Mouse (Mus musculus) urinary bladder, postnatal 36 days (tissue): ENCODE data around the gene Pbld2.

ENCODE experiments used
- DNase-seq, 2 experiments: peaks; one replicate each; pipeline ENCODE4 v3.0.0; 2022; ENCODE audit warnings: low spot score in 2 of 2, mixed read lengths in 1 of 2

Pbld2 gene

DNA sequence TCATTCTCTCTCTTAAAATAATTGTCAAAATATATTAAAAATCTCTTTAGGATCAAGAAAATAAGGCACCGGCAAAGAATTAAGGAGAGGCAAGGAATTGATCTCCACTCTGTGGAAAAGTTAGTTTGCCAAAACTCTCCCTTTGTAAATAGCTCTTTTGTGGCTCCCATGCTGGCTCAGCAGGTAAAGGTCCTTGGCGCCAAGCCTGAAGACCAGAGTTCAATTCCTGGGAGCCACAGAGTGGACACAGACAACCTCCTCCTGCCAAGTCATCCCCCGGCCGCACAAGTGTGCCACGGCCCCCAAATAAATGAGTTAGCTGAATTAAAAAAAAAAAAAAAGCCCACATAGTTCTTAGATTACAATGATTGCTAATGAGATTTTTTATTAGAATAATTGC lies 38.6 kb downstream of the Pbld2 start:
- DNase-seq: no peak

DNA sequence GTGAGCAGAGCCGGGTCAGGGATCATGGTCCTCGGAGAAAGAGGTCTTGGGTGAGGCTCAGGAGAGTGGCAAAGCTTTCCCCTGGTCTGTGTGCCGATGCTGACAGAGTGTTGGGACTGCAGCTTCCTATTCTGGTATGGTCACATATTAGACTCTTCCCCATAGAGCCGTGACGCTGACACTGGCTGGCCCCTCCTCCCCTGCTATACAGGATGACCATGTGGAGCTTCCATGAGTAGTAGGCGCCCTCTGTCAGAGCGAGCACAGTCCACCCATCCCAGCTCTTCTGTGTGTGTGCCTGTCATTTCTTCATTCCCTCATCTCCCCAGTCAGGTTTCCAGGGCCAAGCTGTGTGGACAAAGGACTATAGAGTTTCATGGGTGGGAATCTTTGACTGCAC lies 39.2 kb downstream of the Pbld2 start:
- no peak for DNase-seq

DNA sequence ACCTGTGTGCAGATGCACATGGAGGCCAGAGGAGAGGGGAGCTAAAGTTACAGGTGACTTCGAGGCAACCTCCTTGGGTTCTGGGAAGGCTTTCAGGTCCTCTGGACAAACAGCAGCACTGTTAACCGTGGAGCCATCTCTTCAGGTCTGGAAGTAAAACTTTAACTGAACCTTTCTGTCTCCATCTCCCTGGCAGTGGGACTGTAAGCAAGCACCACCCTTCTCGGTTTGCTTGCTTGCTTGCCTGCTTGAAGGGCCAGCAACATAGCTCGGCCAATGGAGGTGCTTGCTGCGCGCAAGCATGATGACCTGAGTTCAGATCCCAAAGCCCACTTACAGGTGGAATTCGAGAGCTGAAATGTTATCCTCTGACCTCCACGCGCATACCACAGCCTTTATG lies 40.4 kb downstream of the Pbld2 start:
- no peak for DNase-seq

DNA sequence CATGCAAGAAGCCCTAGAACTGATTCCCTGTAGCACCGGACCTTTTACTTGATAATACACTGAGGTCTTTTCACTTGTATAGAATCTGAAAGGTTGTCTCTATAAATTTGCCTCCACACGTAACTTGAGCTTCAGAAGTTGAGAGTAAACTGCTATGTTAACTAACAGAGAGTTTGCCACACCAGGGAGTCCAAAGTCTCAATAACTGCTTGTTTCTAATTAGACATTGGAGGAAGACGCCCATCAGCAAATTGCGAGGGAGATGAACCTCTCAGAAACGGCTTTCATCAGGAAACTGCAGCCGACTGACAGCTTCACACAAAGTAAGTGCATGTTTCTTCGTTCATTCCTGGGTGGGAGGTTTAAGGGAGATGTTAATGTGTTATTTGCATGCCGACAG lies 41.4 kb downstream of the Pbld2 start:
- no peak for DNase-seq

DNA sequence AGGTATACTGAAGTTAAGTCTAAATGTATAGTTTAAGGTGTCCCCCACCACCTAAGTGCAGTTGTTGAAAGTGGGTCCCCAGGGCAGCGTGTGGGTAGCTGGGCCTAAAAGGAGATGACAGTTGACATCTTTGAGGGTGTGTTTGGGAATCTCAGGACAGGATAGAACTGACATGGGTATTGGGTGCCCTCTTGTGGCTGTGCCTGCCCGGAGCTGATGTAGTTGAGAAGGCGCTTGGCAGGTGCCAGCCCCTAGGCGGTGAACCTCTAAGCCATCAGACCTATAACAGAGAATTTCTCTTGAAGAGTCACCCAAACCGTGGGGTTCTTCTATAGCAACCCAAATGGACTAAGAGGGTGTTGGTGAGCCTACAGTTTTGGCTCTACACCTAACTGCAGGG lies 41.9 kb downstream of the Pbld2 start:
- DNase-seq: peak; percentile 66 to 80

DNA sequence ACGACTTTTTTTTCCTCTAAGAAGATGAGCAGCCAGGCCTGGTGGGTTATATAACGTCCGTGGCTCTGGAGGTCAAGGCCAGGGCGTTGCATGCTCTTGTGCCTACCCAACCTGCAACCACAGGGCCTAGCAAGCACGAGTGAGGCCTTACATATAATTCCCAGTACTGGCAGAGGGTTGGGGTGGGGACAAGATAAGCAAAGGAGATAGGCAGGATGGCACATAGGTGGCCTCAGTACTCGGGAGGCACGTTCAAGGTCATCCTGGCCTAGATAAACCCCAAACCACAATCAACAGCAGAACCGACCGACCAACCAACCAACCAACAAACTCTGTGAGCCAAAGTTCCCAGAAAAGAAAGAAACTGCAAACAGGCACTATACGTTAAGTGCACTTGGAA lies 62.2 kb downstream of the Pbld2 start:
- DNase-seq: no peak

DNA sequence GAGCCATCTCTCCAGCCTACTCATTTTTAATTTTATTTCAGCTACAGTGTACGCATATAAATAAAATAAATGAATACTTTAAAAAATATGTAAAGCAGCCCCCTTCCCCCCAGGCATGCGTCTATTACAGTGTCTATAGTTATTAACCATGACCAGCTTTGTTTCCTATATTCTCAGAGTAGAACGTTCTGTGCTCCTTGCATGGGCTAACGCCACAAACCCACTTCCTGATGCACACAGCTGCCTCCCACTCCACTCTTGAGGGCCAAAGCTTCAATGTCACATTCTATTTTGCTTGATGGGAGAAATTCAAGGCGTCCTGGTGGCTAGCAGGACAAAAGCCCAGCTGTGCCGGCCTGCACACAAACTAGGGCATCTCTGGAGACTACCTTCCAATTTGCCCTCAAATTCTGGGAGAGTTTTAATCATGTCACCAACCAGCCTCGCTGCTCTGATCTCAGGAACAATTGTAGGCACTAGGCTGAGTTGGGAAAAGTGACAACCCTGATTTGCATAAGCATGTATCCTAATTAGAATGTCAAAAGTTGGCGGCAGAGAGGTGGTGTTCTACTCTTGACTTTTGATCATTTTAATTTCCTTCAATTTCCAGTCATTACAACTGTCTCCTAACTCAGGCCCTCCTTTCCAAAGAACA lies 65.1 kb downstream of the Pbld2 start:
- no peak for DNase-seq

DNA sequence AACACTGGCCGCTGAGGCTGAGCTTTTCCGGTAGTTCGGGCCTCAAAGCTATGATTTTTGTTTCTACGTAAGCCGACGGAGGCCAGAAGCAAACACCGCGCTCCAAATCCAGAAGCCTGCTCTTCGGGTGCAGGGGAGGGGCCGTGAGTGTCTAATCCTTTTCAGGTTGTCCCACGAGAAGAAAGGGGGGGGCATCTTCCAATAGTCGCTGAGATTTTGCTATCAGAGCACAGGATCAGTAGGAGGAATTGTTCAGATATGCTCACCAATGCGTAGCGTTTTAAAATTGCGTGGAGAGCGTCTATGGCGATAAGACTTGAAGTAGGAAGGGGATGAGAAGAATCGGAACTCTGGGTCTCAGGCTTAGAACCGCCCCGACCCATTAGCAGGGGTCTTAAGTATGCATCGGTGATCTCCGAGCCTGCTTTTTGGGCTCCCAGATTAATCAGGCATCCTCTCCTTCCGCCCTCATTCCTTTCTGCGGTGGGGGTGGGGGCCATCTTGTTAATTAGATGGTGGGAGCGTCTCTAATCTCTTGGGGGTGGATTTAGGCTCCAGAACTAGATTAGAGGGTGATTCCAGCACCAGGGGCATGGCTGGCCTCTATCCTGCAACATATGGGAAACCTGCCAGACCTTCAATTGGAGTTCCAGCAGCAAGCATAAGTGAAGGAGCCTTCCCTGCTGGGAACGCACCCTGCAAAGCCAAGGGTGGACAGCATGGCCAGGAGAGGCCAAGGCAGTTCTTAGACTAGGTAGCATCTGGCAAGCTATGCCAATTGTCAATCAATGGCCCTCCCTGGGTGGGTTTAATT lies 65.8 kb downstream of the Pbld2 start:
- no peak for DNase-seq

DNA sequence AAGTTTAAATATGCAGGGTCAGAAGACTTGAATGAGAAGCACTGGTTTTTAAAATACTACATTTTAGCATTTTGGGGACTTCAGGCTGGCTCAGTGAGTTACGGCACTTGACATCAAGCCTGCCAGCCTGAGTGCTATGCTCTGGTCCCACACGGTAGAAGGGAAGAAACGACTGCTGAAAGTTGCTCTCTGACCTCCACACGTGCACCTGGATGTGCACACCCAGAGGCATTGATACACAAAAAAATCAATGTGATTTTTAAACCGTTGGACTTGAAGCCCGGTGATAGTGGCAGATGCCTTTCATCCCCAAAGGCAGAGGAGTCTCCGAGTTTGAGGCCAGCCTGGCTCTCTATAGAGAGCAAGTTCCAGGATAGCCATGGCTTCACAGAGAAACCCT lies 67.8 kb downstream of the Pbld2 start:
- no peak for DNase-seq

DNA sequence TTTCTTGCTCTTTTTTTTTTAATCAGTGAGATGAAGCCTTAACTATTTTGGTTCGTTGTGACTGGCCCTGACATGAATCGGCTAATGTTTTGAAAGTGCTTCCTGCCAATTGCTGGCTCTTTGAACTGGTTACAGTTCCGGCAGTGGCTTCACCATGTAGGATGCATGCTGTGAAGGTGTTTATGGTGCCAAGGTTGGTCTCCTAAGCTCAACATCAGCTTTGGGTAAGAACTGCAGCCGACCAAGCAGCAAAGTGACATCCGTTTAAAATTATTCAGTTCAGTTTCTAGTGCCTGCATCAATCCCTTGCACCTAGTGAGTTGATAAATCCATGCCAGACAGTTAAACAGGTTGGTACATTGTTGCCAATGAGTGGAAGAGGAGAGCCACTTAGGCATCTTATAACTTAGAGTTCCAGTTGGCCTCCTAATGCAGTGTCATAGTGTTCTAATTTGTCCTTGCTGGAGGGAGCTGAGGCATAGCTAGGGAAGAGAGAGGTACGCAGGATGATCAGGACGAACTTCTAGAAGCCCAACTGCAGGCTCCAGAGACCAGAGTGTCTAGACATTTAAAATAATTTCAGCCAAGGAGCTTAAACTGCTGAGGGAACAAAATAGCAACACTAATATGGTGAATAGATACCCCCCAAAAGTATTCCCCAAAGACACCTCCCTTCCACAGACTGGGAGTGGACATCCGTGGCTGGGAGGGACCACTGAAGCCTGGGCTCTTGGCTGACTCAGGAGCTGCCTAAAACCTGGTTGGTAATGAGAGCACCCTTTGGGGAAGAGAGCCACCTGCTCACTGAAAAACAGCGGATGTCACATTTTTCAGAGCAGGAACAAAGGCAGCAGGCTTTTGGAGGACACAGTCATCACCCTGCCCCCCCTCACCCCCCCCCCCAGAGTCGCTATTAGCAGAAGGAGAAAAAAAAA lies 68.8 kb downstream of the Pbld2 start:
- DNase-seq: no peak

DNA sequence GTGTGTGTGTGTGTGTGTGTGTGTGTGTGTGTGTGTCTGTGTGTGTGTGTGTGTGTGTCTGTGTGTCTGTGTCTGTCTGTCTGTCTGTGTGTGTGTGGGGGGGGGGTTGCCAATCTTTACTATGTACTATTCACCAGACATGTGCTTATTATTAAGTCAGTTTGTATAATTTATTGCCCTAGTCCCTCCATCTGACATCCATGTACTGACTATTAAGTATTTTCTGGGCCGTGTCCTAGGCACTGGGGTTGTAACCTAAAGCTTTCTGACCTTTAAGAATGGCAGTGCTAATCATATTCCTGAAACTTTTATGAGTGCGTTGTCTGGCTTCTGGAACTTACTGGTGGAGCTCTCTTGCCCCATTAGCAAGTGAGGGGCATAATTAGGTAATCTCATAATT lies 72.6 kb downstream of the Pbld2 start:
- DNase-seq: no peak

DNA sequence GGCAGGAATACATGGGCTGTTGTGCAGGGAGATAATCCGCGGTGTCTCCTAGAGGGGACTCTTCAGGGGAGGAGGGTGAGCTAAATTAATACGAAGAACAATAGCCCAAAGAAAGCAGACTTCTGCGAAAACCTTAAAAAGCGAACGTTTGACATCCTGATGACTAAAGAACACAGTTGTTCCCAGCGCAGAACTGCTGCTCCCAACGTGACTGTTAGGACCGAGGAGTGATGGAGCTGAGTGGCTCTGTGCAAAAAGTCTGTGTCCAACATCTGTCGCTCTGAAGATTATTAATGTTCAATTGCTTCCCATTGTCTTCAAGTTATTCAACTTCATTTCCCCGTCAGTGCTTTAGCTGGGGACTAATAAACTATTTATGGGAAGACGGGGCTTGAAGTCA lies 74.1 kb downstream of the Pbld2 start:
- DNase-seq: no peak

DNA sequence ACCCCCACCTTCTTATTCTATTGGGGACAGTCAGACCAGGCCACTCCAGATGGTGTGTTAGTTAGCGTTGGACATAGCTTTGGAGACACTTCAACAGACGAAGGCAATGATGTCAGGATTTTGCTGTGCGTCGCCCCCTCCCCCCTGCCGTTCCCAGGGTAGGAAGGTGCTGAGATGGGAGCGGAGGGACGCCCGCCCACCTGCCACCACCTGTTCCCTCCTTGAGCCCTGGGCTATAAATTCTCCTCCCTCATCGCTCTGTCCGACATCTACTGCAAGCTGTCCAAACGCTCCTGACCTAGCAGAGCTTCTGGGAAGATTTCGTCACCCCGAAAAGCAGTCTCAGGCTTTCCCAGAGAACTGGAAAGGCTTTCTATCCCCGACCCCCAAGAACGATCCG lies 75.4 kb downstream of the Pbld2 start, which contains the start of gene Atoh7:
TSS of gene Atoh7 (plus strand) at position 131 of the 400 bp plus-strand sequence.
- DNase-seq: no peak

DNA sequence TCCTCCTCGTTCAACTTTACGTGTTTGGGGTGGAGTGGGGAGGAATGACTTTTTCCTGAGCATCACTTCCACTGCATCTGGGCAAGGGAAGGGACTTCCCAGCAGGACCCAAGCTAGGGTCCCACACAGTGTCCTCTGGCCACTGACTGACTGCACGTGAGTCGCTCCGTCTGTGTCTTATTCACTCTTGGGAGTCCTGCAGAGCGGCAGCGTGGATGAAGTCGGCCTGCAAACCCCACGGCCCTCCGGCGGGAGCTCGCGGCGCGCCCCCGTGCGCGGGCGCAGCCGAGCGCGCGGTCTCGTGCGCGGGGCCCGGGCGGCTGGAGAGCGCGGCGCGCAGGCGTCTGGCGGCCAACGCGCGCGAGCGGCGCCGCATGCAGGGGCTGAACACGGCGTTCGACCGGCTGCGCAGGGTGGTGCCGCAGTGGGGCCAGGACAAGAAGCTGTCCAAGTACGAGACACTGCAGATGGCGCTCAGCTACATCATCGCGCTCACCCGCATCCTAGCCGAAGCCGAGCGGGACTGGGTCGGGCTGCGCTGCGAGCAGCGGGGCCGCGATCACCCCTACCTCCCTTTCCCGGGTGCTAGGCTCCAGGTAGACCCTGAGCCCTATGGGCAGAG lies 75.9 kb downstream of the Pbld2 start:
- DNase-seq: peak; percentile 11 to 22

DNA sequence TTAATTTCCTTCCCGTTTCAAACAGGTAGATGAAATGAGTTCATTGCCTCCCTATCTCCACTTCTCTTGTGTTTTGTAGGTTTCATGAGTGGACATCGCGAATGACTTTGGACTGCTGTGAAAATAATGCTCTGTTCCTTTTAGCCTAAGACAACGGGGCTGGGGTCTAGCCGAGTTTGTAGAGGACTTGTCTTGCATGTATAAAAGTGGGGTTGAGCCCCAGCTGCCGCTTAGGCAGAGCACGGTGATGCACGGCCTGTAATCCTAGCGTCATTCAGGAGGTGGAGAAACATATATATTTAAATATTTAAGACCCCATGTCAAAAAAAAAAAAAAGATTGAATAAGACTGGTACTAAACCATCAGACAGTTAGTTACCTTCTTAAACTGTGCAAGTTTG lies 76.5 kb downstream of the Pbld2 start:
- DNase-seq: no peak
